Mouse (Mus musculus): ENCODE measurements at regions not wholly inside any gene's neighbourhood (a gene's known extent, or its start where the extent isn't known, plus 50 kb on each side); places are given as distances from the start of the nearest gene placed in this dataset.

GRCm38 (mm10) chrX:99294726-99295125 is 158.8 kb downstream of the Efnb1 start:
- TF ChIP-seq CTCF (IDR thresholded peaks at IDR 0.05) = no peak
- TF ChIP-seq POLR2A (IDR thresholded peaks at IDR 0.05; ENCODE audit: insufficient read depth, low read depth, low read length) = no peak
- no peak for TF ChIP-seq EP300 (IDR thresholded peaks at IDR 0.05; ENCODE audit: insufficient read depth, low read depth, low read length)

All from heart, adult 2 months (tissue).